Mouse (Mus musculus): ENCODE results near the gene Ttll5. TPM values are rescaled to one million over a fixed set of nuclear protein-coding genes. Genes with fewer than 3 reads are reported as not detected.

Gene Ttll5
- polyA plus RNA-seq, 1 experiment from 2014 or later, result 8.2 TPM

GRCm38 (mm10) chr12:85930713-85931112 is 106.3 kb downstream of the Ttll5 start:
- no peaks in the 10 kb centered on the region for H3K4me1 ChIP-seq (ENCODE audit: control insufficient read depth, insufficient read depth, low read length)
- H3K9me3 ChIP-seq (ENCODE audit: control insufficient read depth, low read length), result no peaks in the 10 kb centered on the region
- no peaks in the 10 kb centered on the region for H3K27me3 ChIP-seq (replicated peaks; ENCODE audit: control insufficient read depth, insufficient read depth, low read length)
- H3K9ac ChIP-seq (ENCODE audit: low read depth, low read length), result no peak overlapping the region
- WGBS, result 93% methylated on average over 3 of the region's 3 CpGs
- no peak overlapping the region for H3K27ac ChIP-seq (ENCODE audit: low read length)
- H3K4me3 ChIP-seq (ENCODE audit: low read length), result no peak overlapping the region
- H3K36me3 ChIP-seq (ENCODE audit: control insufficient read depth, insufficient read depth, low read length), result peaks cover 9% of the 10 kb centered on the region
- H3K4me2 ChIP-seq (ENCODE audit: low read depth, low read length), result no peak overlapping the region
- ATAC-seq, result no peak

GRCm38 (mm10) chr12:85933241-85933640 is 108.8 kb downstream of the Ttll5 start:
- no peak overlapping the region for H3K4me2 ChIP-seq (ENCODE audit: low read depth, low read length)
- no peaks in the 10 kb centered on the region for H3K9me3 ChIP-seq (ENCODE audit: control insufficient read depth, low read length)
- no peak overlapping the region for H3K27ac ChIP-seq (ENCODE audit: low read length)
- H3K27me3 ChIP-seq (replicated peaks; ENCODE audit: control insufficient read depth, insufficient read depth, low read length), result no peaks in the 10 kb centered on the region
- no peak overlapping the region for H3K4me3 ChIP-seq (ENCODE audit: low read length)
- H3K9ac ChIP-seq (ENCODE audit: low read depth, low read length), result no peak overlapping the region
- whole genome bisulfite sequencing, result 87% methylated on average over 10 of the region's 10 CpGs
- H3K4me1 ChIP-seq (ENCODE audit: control insufficient read depth, insufficient read depth, low read length), result no peaks in the 10 kb centered on the region
- H3K36me3 ChIP-seq (ENCODE audit: control insufficient read depth, insufficient read depth, low read length), result peaks cover 9% of the 10 kb centered on the region
- no peak for ATAC-seq

- no peaks in the 10 kb centered on the region for H3K4me1 ChIP-seq (ENCODE audit: control insufficient read depth, insufficient read depth, low read length)
- no peaks in the 10 kb centered on the region for H3K9me3 ChIP-seq (ENCODE audit: control insufficient read depth, low read length)
- no peaks in the 10 kb centered on the region for H3K27me3 ChIP-seq (replicated peaks; ENCODE audit: control insufficient read depth, insufficient read depth, low read length)
- peaks cover 7% of the 10 kb centered on the region for H3K36me3 ChIP-seq (ENCODE audit: control insufficient read depth, insufficient read depth, low read length)
- no peak overlapping the region for H3K4me3 ChIP-seq (ENCODE audit: low read length)
- H3K9ac ChIP-seq (ENCODE audit: low read depth, low read length), result no peak overlapping the region
- no peak overlapping the region for H3K27ac ChIP-seq (ENCODE audit: low read length)
- H3K4me2 ChIP-seq (ENCODE audit: low read depth, low read length), result no peak overlapping the region
- ATAC-seq, result no peak
- 90% methylated on average over 5 of the region's 5 CpGs for WGBS
These were observed 112.9 kb downstream of the Ttll5 start for GRCm38 (mm10) chr12:85937384-85937783.

DNA sequence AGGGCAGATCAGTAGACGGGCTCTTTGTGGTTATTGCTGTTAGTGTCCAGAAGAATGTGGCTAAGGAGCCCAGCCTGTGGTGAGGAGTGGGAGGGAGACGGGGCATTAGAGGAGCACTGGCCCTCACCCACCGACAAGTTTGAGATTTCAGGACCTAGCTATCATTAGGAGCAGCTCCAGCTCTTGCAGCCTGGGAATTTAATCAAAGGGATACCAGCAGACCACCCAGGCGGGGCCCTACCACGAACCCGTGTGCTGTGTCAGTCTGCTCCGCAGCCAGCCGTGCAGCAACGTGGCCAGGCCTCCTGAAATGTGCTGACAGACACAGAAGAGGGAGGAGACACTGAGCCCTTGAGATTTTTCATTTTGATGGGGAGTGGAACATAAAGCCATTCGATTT is 119.0 kb downstream of the Ttll5 start:
- 40% methylated on average over 10 of the region's 10 CpGs for WGBS
- no peaks in the 10 kb centered on the region for H3K27me3 ChIP-seq (replicated peaks; ENCODE audit: control insufficient read depth, insufficient read depth, low read length)
- ATAC-seq, result no peak
- H3K36me3 ChIP-seq (ENCODE audit: control insufficient read depth, insufficient read depth, low read length), result no peaks in the 10 kb centered on the region
- H3K9ac ChIP-seq (ENCODE audit: low read depth, low read length), result no peak overlapping the region
- H3K4me3 ChIP-seq (ENCODE audit: low read length), result no peak overlapping the region
- no peaks in the 10 kb centered on the region for H3K9me3 ChIP-seq (ENCODE audit: control insufficient read depth, low read length)
- H3K4me1 ChIP-seq (ENCODE audit: control insufficient read depth, insufficient read depth, low read length), result peaks cover 2% of the 10 kb centered on the region; the same call in 1 of the 2 replicates
- no peak overlapping the region for H3K27ac ChIP-seq (ENCODE audit: low read length)
- no peak overlapping the region for H3K4me2 ChIP-seq (ENCODE audit: low read depth, low read length)

DNA sequence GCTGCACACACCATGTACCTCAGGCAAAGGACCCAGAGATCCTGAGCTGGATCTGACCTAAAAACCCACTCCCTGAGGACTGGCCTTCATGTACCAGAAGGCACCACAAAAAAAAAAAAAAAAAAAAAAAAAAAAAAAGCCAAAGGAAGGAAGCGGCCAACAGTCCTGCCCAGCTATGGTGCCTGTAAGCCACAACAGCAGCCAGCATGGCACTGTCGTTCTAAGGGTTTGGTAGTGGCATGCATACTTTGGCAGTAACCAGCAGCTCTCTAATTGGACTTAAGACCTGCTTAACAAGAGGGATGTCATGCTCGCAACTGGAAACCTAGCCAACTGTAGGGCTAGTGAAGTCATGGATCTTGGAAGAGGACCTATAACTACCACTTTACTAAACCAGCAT is 120.0 kb downstream of the Ttll5 start:
- H3K27me3 ChIP-seq (replicated peaks; ENCODE audit: control insufficient read depth, insufficient read depth, low read length), result no peaks in the 10 kb centered on the region
- no peak overlapping the region for H3K9ac ChIP-seq (ENCODE audit: low read depth, low read length)
- H3K4me1 ChIP-seq (ENCODE audit: control insufficient read depth, insufficient read depth, low read length), result peaks cover 2% of the 10 kb centered on the region; the same call in 1 of the 2 replicates
- WGBS, result 86% methylated on average over 3 of the region's 3 CpGs
- ATAC-seq, result no peak
- H3K36me3 ChIP-seq (ENCODE audit: control insufficient read depth, insufficient read depth, low read length), result no peaks in the 10 kb centered on the region
- no peak overlapping the region for H3K27ac ChIP-seq (ENCODE audit: low read length)
- no peak overlapping the region for H3K4me3 ChIP-seq (ENCODE audit: low read length)
- H3K4me2 ChIP-seq (ENCODE audit: low read depth, low read length), result no peak overlapping the region
- H3K9me3 ChIP-seq (ENCODE audit: control insufficient read depth, low read length), result no peaks in the 10 kb centered on the region

GRCm38 (mm10) chr12:85947161-85947560 is 122.7 kb downstream of the Ttll5 start:
- no peak overlapping the region for H3K4me3 ChIP-seq (ENCODE audit: low read length)
- peaks cover 2% of the 10 kb centered on the region; the same call in 1 of the 2 replicates for H3K4me1 ChIP-seq (ENCODE audit: control insufficient read depth, insufficient read depth, low read length)
- H3K9me3 ChIP-seq (ENCODE audit: control insufficient read depth, low read length), result no peaks in the 10 kb centered on the region
- no peak overlapping the region for H3K4me2 ChIP-seq (ENCODE audit: low read depth, low read length)
- H3K27ac ChIP-seq (ENCODE audit: low read length), result no peak overlapping the region
- no peaks in the 10 kb centered on the region for H3K36me3 ChIP-seq (ENCODE audit: control insufficient read depth, insufficient read depth, low read length)
- no peak for ATAC-seq
- WGBS, result 93% methylated on average over 4 of the region's 4 CpGs
- no peaks in the 10 kb centered on the region for H3K27me3 ChIP-seq (replicated peaks; ENCODE audit: control insufficient read depth, insufficient read depth, low read length)
- H3K9ac ChIP-seq (ENCODE audit: low read depth, low read length), result no peak overlapping the region

- ATAC-seq, result no peak
These were observed 125.2 kb downstream of the Ttll5 start for GRCm38 (mm10) chr12:85949667-85950066.

DNA sequence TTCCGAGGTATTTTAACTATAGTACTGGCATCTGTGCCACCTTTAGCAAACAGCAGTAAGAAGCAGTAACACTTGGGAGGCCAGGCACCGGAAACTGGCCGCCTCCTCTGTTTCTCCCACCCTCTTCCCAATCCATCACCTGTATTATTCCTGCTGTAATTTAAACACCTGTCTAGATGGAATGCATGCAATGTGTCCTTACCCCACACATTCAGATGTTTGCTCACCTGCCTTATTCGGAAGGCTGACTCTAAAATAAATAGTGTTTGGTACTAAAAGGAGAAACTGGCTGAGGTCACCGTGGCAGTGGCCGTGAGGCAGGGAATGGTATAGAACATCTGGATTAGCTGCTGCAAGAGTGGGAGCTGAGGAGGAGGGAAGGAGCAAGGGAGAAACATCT is 125.9 kb downstream of the Ttll5 start:
- Histone ChIP-seq H3K4me2 (ENCODE audit: low read depth, low read length) (no peak overlapping the region), H3K9ac (ENCODE audit: low read depth, low read length) (no peak overlapping the region), H3K27ac (ENCODE audit: low read length) (no peak overlapping the region), H3K27me3 (replicated peaks; ENCODE audit: control insufficient read depth, insufficient read depth, low read length) (no peaks in the 10 kb centered on the region), H3K4me1 (ENCODE audit: control insufficient read depth, insufficient read depth, low read length) (no peaks in the 10 kb centered on the region), H3K9me3 (ENCODE audit: control insufficient read depth, low read length) (no peaks in the 10 kb centered on the region), H3K36me3 (ENCODE audit: control insufficient read depth, insufficient read depth, low read length) (no peaks in the 10 kb centered on the region), H3K4me3 (ENCODE audit: low read length) (no peak overlapping the region)
- WGBS, result 44% methylated on average over 6 of the region's 6 CpGs
- ATAC-seq, result no peak

More at GRCm38 (mm10) chr12:85949667-85950066, 125.2 kb downstream of the Ttll5 start:
- Histone ChIP-seq H3K36me3 (ENCODE audit: control insufficient read depth, insufficient read depth, low read length) (no peaks in the 10 kb centered on the region), H3K4me2 (ENCODE audit: low read depth, low read length) (no peak overlapping the region), H3K9ac (ENCODE audit: low read depth, low read length) (no peak overlapping the region), H3K9me3 (ENCODE audit: control insufficient read depth, low read length) (no peaks in the 10 kb centered on the region), H3K4me3 (ENCODE audit: low read length) (no peak overlapping the region), H3K4me1 (ENCODE audit: control insufficient read depth, insufficient read depth, low read length) (no peaks in the 10 kb centered on the region), H3K27ac (ENCODE audit: low read length) (no peak overlapping the region), H3K27me3 (replicated peaks; ENCODE audit: control insufficient read depth, insufficient read depth, low read length) (no peaks in the 10 kb centered on the region)
- WGBS, result 82% methylated on average over 6 of the region's 6 CpGs

DNA sequence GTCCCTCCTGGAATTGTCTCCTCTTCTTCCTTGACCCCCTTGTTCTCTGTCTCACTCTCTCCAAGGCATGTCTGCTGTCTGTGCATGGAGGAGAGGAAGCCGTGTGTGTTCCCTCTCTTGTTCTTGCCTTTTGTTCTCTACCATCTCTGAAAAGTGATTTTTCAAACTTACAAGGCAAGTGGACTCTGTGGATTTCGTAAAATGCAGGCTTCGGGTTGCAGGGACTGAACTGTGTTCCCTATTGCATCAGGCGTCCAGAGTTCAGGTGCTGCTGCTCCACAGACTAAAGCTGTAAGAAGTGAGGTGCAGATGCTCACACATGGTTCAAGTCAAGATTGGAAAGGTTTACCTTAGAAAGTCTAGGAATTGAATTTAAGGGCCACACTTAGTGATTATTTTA is 126.6 kb downstream of the Ttll5 start:
- Histone ChIP-seq H3K27me3 (replicated peaks; ENCODE audit: control insufficient read depth, insufficient read depth, low read length) (no peaks in the 10 kb centered on the region), H3K36me3 (ENCODE audit: control insufficient read depth, insufficient read depth, low read length) (no peaks in the 10 kb centered on the region), H3K4me3 (ENCODE audit: low read length) (no peak overlapping the region), H3K9me3 (ENCODE audit: control insufficient read depth, low read length) (no peaks in the 10 kb centered on the region), H3K4me2 (ENCODE audit: low read depth, low read length) (no peak overlapping the region), H3K9ac (ENCODE audit: low read depth, low read length) (no peak overlapping the region), H3K4me1 (ENCODE audit: control insufficient read depth, insufficient read depth, low read length) (no peaks in the 10 kb centered on the region), H3K27ac (ENCODE audit: low read length) (no peak overlapping the region)
- 85% methylated on average over 4 of the region's 4 CpGs for WGBS
- ATAC-seq, result no peak

GRCm38 (mm10) chr12:85951822-85952221 is 127.4 kb downstream of the Ttll5 start:
- Histone ChIP-seq H3K4me1 (ENCODE audit: control insufficient read depth, insufficient read depth, low read length) (no peaks in the 10 kb centered on the region), H3K4me3 (ENCODE audit: low read length) (no peak overlapping the region), H3K9me3 (ENCODE audit: control insufficient read depth, low read length) (no peaks in the 10 kb centered on the region), H3K4me2 (ENCODE audit: low read depth, low read length) (no peak overlapping the region), H3K36me3 (ENCODE audit: control insufficient read depth, insufficient read depth, low read length) (no peaks in the 10 kb centered on the region), H3K27ac (ENCODE audit: low read length) (no peak overlapping the region), H3K27me3 (replicated peaks; ENCODE audit: control insufficient read depth, insufficient read depth, low read length) (no peaks in the 10 kb centered on the region), H3K9ac (ENCODE audit: low read depth, low read length) (no peak overlapping the region)
- no peak for ATAC-seq
- WGBS, result 94% methylated on average over 1 of the region's 1 CpGs
